12 mouse cellular contexts compared by ENCODE assay signal in the genomic region with DNA sequence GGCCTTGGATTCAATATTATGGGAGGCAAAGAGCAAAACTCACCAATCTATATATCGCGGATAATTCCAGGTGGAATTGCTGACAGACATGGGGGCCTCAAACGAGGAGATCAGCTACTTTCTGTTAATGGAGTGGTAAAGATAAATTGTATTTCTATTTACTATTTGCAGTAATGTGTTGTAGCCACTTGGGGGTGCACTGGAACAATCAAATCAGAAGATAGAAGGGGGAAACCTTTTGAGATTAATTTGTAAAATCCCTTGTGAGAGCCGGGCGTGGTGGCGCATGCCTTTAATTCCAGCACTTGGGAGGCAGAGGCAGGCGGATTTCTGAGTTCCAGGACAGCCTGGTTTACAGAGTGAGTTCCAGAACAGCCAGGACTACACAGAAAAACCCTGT. TPM values are rescaled to one million over a fixed set of nuclear protein-coding genes. Genes with fewer than 3 reads are reported as not detected.
DNase-seq lines count a peak whose midpoint lies in the region; ATAC-seq and TF ChIP-seq lines count a peak whose summit lies in the region.
"Had no signal": no experiment of that assay in that cellular context is flagged by ENCODE, and none has a peak within 500 bp of the region (broad histone marks: within the 10 kb centered on the region; RNA-seq: fewer than 3 reads in every experiment).

No protein-coding gene starts in this region.

- no peak for TF ChIP-seq EP300 in liver, embryonic 14.5 days (IDR thresholded peaks at IDR 0.05; ENCODE audit: low read depth)

- no peak for ATAC-seq in liver, embryonic 14.5 days (ENCODE audit: insufficient read depth)
- ATAC-seq in liver, embryonic 12.5 days = no peak
- ATAC-seq in CD4-positive, CD25-positive, alpha-beta regulatory T cell, adult 4 months = peak; percentile 68
- ATAC-seq in kidney, embryonic 16.5 days (ENCODE audit: low FRiP score, low TSS enrichment) = no peak

- no peak overlapping the region for H3K9ac ChIP-seq in liver, embryonic 14.5 days (replicated peaks)
- H3K9ac ChIP-seq in liver, embryonic 12.5 days = no peak overlapping the region
- no peak overlapping the region for H3K9ac ChIP-seq in kidney, embryonic 16.5 days (replicated peaks; ENCODE audit: low read length)
- H3K9ac ChIP-seq: heart, embryonic 12.5 days; lung, embryonic 15.5 days had no signal

- H3K4me3 ChIP-seq in liver, embryonic 14.5 days (ENCODE audit: insufficient read depth in 1 of 2, low read depth in 2 of 2, low read length in 2 of 2) = no peak overlapping the region
- no peak overlapping the region for H3K4me3 ChIP-seq in liver, embryonic 12.5 days
- no peak overlapping the region for H3K4me3 ChIP-seq in kidney, embryonic 16.5 days (ENCODE audit: low read length)
- H3K4me3 ChIP-seq: heart, embryonic 12.5 days; lung, embryonic 15.5 days had no signal

- no peak overlapping the region for H3K4me2 ChIP-seq in liver, embryonic 14.5 days (ENCODE audit: low read depth)
- H3K4me2 ChIP-seq in liver, embryonic 12.5 days = no peak overlapping the region
- H3K4me2 ChIP-seq in kidney, embryonic 16.5 days (replicated peaks; ENCODE audit: low read depth, low read length) = no peak overlapping the region
- H3K4me2 ChIP-seq: heart, embryonic 12.5 days; lung, embryonic 15.5 days had no signal

- WGBS in liver, embryonic 14.5 days (ENCODE audit: insufficient replicate concordance) = 71% methylated on average over 7 of the region's 7 CpGs
- 81% methylated on average over 7 of the region's 7 CpGs for WGBS in liver, embryonic 12.5 days (ENCODE audit: insufficient replicate concordance)
- 85% methylated on average over 7 of the region's 7 CpGs for WGBS in kidney, embryonic 16.5 days

- peaks cover 43% of the 10 kb centered on the region for H3K36me3 ChIP-seq in liver, embryonic 14.5 days (replicated peaks; ENCODE audit: control insufficient read depth, insufficient read depth, low read depth)
- H3K36me3 ChIP-seq in liver, embryonic 12.5 days = peaks cover 67% of the 10 kb centered on the region
- peaks cover 44% of the 10 kb centered on the region for H3K36me3 ChIP-seq in kidney, embryonic 16.5 days (ENCODE audit: insufficient read depth, low read length)

- no peak overlapping the region for H3K27ac ChIP-seq in liver, embryonic 14.5 days
- H3K27ac ChIP-seq in liver, embryonic 12.5 days = no peak overlapping the region
- H3K27ac ChIP-seq in kidney, embryonic 16.5 days (ENCODE audit: low read length) = no peak overlapping the region
- H3K27ac ChIP-seq: lung, embryonic 15.5 days had no signal

- peak; percentile 32 for TF ChIP-seq CTCF in liver, embryonic 14.5 days (IDR thresholded peaks at IDR 0.05; ENCODE audit: low read depth)

- no peak for DNase-seq in liver, embryonic 14.5 days (ENCODE audit: low read depth in 3 of 3, low spot score in 3 of 3)
- peak; percentile 59 for DNase-seq in R1 (ENCODE audit: low read depth, low spot score)
- peak; percentile 28 for DNase-seq in retina, embryonic 14.5 days (ENCODE audit: low spot score)
- no peak for DNase-seq in adipocyte (ENCODE audit: low spot score)
- DNase-seq: cerebellum, postnatal 25 days; kidney, postnatal 4 days; thymus, postnatal 25 days had no signal

- no peaks in the 10 kb centered on the region for H3K9me3 ChIP-seq in liver, embryonic 14.5 days (ENCODE audit: control insufficient read depth, low read length)
- H3K9me3 ChIP-seq in liver, embryonic 12.5 days (replicated peaks) = no peaks in the 10 kb centered on the region
- no peaks in the 10 kb centered on the region for H3K9me3 ChIP-seq in kidney, embryonic 16.5 days (ENCODE audit: low read length)
- H3K9me3 ChIP-seq: heart, embryonic 12.5 days; lung, embryonic 15.5 days had no signal

- H3K27me3 ChIP-seq in liver, embryonic 14.5 days (ENCODE audit: control insufficient read depth, insufficient read depth, low read length) = no peaks in the 10 kb centered on the region
- H3K27me3 ChIP-seq in liver, embryonic 12.5 days (replicated peaks) = no peaks in the 10 kb centered on the region
- no peaks in the 10 kb centered on the region for H3K27me3 ChIP-seq in kidney, embryonic 16.5 days (ENCODE audit: insufficient read depth, low read length)
- H3K27me3 ChIP-seq: heart, embryonic 12.5 days; lung, embryonic 15.5 days had no signal

- H3K4me1 ChIP-seq in liver, embryonic 14.5 days (replicated peaks; ENCODE audit: control insufficient read depth in 2 of 2, insufficient read depth in 2 of 2, low read length in 1 of 2) = peaks cover 7 to 9% of the 10 kb centered on the region in 2 experiments
- peaks cover 22% of the 10 kb centered on the region for H3K4me1 ChIP-seq in liver, embryonic 12.5 days
- H3K4me1 ChIP-seq in kidney, embryonic 16.5 days (ENCODE audit: insufficient read depth, low read length) = peaks cover 15% of the 10 kb centered on the region

RNA-seq across cellular contexts. Expression of a gene that starts 5.7 kb away (rescaled TPM):
- 5.2 and 7.2 TPM in 2 replicates for polyA plus RNA-seq in liver, embryonic 14.5 days (2012; rRNA removed)
- polyA plus RNA-seq in liver, embryonic 14.5 days (2014; fragmentation: Nextera tagmentation; extraction: Ambion mirVana) = 16.8 and 17.3 TPM in 2 replicates
- 29.9 and 31.6 TPM in 2 replicates for polyA plus RNA-seq in liver, embryonic 12.5 days (2016; fragmentation: Nextera tagmentation; extraction: Ambion mirVana)
- 10 to 100 TPM; 65.9 to 69.6 TPM for polyA plus RNA-seq in CD4-positive, CD25-positive, alpha-beta regulatory T cell, adult 4 months (2017; shearing (Covaris generic))
- 70.5 and 76.5 TPM in 2 replicates for polyA plus RNA-seq in kidney, embryonic 16.5 days (2015; fragmentation: Nextera tagmentation; extraction: Ambion mirVana)

RNA-seq across cellular contexts. Expression of a gene that starts 21.1 kb away (rescaled TPM):
- polyA plus RNA-seq in liver, embryonic 14.5 days (2012; rRNA removed) = 2.9 and 3.0 TPM in 2 replicates
- 3.9 and 4.2 TPM in 2 replicates for polyA plus RNA-seq in liver, embryonic 14.5 days (2014; fragmentation: Nextera tagmentation; extraction: Ambion mirVana)
- polyA plus RNA-seq in liver, embryonic 12.5 days (2016; fragmentation: Nextera tagmentation; extraction: Ambion mirVana) = 5.8 and 6.0 TPM in 2 replicates
- polyA plus RNA-seq in CD4-positive, CD25-positive, alpha-beta regulatory T cell, adult 4 months (2017; shearing (Covaris generic)) = under 1 TPM in 1 of 2 experiments, not detected in 1; 0.08 TPM
- 23.9 and 25.6 TPM in 2 replicates for polyA plus RNA-seq in kidney, embryonic 16.5 days (2015; fragmentation: Nextera tagmentation; extraction: Ambion mirVana)

Comparison
In these comparisons a context has a peak if more than half of its experiments do, and no peak if none do; other contexts are left out.
1. DNase-seq: peak in R1 (single experiment) and retina, embryonic 14.5 days (single experiment); none in liver, embryonic 14.5 days (0 of 3) and adipocyte (single experiment).